Mouse (Mus musculus): ENCODE measurements around the gene Rnf144a.

Rnf144a gene

GRCm38 (mm10) chr12:26373721-26374120 is 41.3 kb downstream of the Rnf144a start:
- no peak for DNase-seq (ENCODE audit: low read depth, low spot score)

GRCm38 (mm10) chr12:26370004-26370403 is 45.0 kb downstream of the Rnf144a start:
- no peak for DNase-seq (ENCODE audit: low read depth, low spot score)

GRCm38 (mm10) chr12:26367361-26367760 is 47.7 kb downstream of the Rnf144a start:
- no peak for DNase-seq (ENCODE audit: low read depth, low spot score)

GRCm38 (mm10) chr12:26366372-26366771 is 48.7 kb downstream of the Rnf144a start:
- no peak for DNase-seq (ENCODE audit: low read depth, low spot score)

- DNase-seq (ENCODE audit: low read depth, low spot score): no peak
Observed at GRCm38 (mm10) chr12:26365531-26366315, 49.3 kb downstream of the Rnf144a start.

- no peak for DNase-seq (ENCODE audit: low read depth, low spot score)
Observed at GRCm38 (mm10) chr12:26364822-26365221, 50.2 kb downstream of the Rnf144a start.

- DNase-seq (ENCODE audit: low read depth, low spot score): no peak
Observed at GRCm38 (mm10) chr12:26360946-26361523, 54.0 kb downstream of the Rnf144a start.

- no peak for DNase-seq (ENCODE audit: low read depth, low spot score)
Observed at GRCm38 (mm10) chr12:26359817-26360216, 55.2 kb downstream of the Rnf144a start.

- no peak for DNase-seq (ENCODE audit: low read depth, low spot score)
Observed at GRCm38 (mm10) chr12:26359241-26359640, 55.8 kb downstream of the Rnf144a start.

GRCm38 (mm10) chr12:26357246-26357645 is 57.8 kb downstream of the Rnf144a start:
- DNase-seq (ENCODE audit: low read depth, low spot score): no peak

- no peak for DNase-seq (ENCODE audit: low read depth, low spot score)
Observed at GRCm38 (mm10) chr12:26356191-26356590, 58.9 kb downstream of the Rnf144a start.

GRCm38 (mm10) chr12:26351321-26351720 is 63.7 kb downstream of the Rnf144a start:
- DNase-seq (ENCODE audit: low read depth, low spot score): no peak

GRCm38 (mm10) chr12:26344408-26344807 is 70.6 kb downstream of the Rnf144a start:
- DNase-seq (ENCODE audit: low read depth, low spot score): no peak

GRCm38 (mm10) chr12:26343131-26343530 is 71.9 kb downstream of the Rnf144a start:
- DNase-seq (ENCODE audit: low read depth, low spot score): no peak

GRCm38 (mm10) chr12:26342663-26343062 is 72.4 kb downstream of the Rnf144a start:
- no peak for DNase-seq (ENCODE audit: low read depth, low spot score)

- no peak for DNase-seq (ENCODE audit: low read depth, low spot score)
Observed at GRCm38 (mm10) chr12:26342086-26342485, 73.0 kb downstream of the Rnf144a start.

- no peak for DNase-seq (ENCODE audit: low read depth, low spot score)
Observed at GRCm38 (mm10) chr12:26340621-26341020, 74.4 kb downstream of the Rnf144a start.

- no peak for DNase-seq (ENCODE audit: low read depth, low spot score)
Observed at GRCm38 (mm10) chr12:26339886-26340285, 75.2 kb downstream of the Rnf144a start.

GRCm38 (mm10) chr12:26339181-26339580 is 75.9 kb downstream of the Rnf144a start:
- DNase-seq (ENCODE audit: low read depth, low spot score): no peak

- DNase-seq (ENCODE audit: low read depth, low spot score): no peak
Observed at GRCm38 (mm10) chr12:26333678-26334077, 81.4 kb downstream of the Rnf144a start.

GRCm38 (mm10) chr12:26331048-26331447 is 84.0 kb downstream of the Rnf144a start:
- DNase-seq (ENCODE audit: low read depth, low spot score): peak; percentile 5

GRCm38 (mm10) chr12:26329756-26330155 is 85.3 kb downstream of the Rnf144a start:
- no peak for DNase-seq (ENCODE audit: low read depth, low spot score)

- peak; percentile 1 for DNase-seq (ENCODE audit: low read depth, low spot score)
Observed at GRCm38 (mm10) chr12:26329031-26329675, 85.9 kb downstream of the Rnf144a start.

All from forelimb bud, embryonic 11.5 days (tissue).